Mouse (Mus musculus): ENCODE data around the gene Itgb2. TPM values are rescaled to one million over a fixed set of nuclear protein-coding genes. Genes with fewer than 3 reads are reported as not detected.

Gene Itgb2
- polyA plus RNA-seq, 1 experiment from 2014 or later, result 2.4 TPM

GRCm38 (mm10) chr10:77582285-77582618 is 52.2 kb downstream of the Itgb2 start:
- Histone ChIP-seq H3K4me3 (ENCODE audit: low read depth, low read length) (peak overlapping the region; percentile 77), H3K27ac (ENCODE audit: low read depth, low read length) (peak overlapping the region; percentile 88), H3K4me1 (ENCODE audit: control insufficient read depth, insufficient read depth, low read length) (peaks cover 21% of the 10 kb centered on the region), H3K9me3 (replicated peaks; ENCODE audit: control insufficient read depth, low read length) (no peaks in the 10 kb centered on the region), H3K27me3 (ENCODE audit: control insufficient read depth, insufficient read depth, low read length) (no peaks in the 10 kb centered on the region), H3K4me2 (peak overlapping the region; percentile 94), H3K9ac (ENCODE audit: low read depth, low read length) (peak overlapping the region; percentile 82), H3K36me3 (ENCODE audit: control insufficient read depth, insufficient read depth, low read length) (no peaks in the 10 kb centered on the region)
- WGBS (ENCODE audit: insufficient replicate concordance), result 8% methylated on average over 8 of the region's 8 CpGs
- no peak for ATAC-seq (replicated peaks; ENCODE audit: insufficient number of reproducible peaks, low FRiP score, low TSS enrichment)

GRCm38 (mm10) chr10:77583795-77584422 is 53.9 kb downstream of the Itgb2 start:
- Histone ChIP-seq H3K4me2 (peak overlapping the region; percentile 3), H3K4me1 (ENCODE audit: control insufficient read depth, insufficient read depth, low read length) (peaks cover 26% of the 10 kb centered on the region), H3K27ac (ENCODE audit: low read depth, low read length) (no peak overlapping the region)

GRCm38 (mm10) chr10:77586637-77587036 is 56.6 kb downstream of the Itgb2 start:
- H3K9ac ChIP-seq (ENCODE audit: low read depth, low read length), result no peak overlapping the region
- no peaks in the 10 kb centered on the region for H3K27me3 ChIP-seq (ENCODE audit: control insufficient read depth, insufficient read depth, low read length)
- peaks cover 37% of the 10 kb centered on the region for H3K4me1 ChIP-seq (ENCODE audit: control insufficient read depth, insufficient read depth, low read length)
- no peaks in the 10 kb centered on the region for H3K36me3 ChIP-seq (ENCODE audit: control insufficient read depth, insufficient read depth, low read length)
- H3K4me3 ChIP-seq (ENCODE audit: low read depth, low read length), result no peak overlapping the region
- H3K4me2 ChIP-seq, result no peak overlapping the region
- ATAC-seq (replicated peaks; ENCODE audit: insufficient number of reproducible peaks, low FRiP score, low TSS enrichment), result no peak
- 85% methylated on average over 3 of the region's 3 CpGs for WGBS (ENCODE audit: insufficient replicate concordance)
- no peaks in the 10 kb centered on the region for H3K9me3 ChIP-seq (replicated peaks; ENCODE audit: control insufficient read depth, low read length)
- no peak overlapping the region for H3K27ac ChIP-seq (ENCODE audit: low read depth, low read length)

More at GRCm38 (mm10) chr10:77583795-77584422, 53.9 kb downstream of the Itgb2 start:
- ATAC-seq (replicated peaks; ENCODE audit: insufficient number of reproducible peaks, low FRiP score, low TSS enrichment), result no peak
- Histone ChIP-seq H3K36me3 (ENCODE audit: control insufficient read depth, insufficient read depth, low read length) (no peaks in the 10 kb centered on the region), H3K4me3 (ENCODE audit: low read depth, low read length) (no peak overlapping the region), H3K9ac (ENCODE audit: low read depth, low read length) (no peak overlapping the region), H3K9me3 (replicated peaks; ENCODE audit: control insufficient read depth, low read length) (no peaks in the 10 kb centered on the region), H3K27me3 (ENCODE audit: control insufficient read depth, insufficient read depth, low read length) (no peaks in the 10 kb centered on the region)
- 61% methylated on average over 10 of the region's 10 CpGs for WGBS (ENCODE audit: insufficient replicate concordance)

GRCm38 (mm10) chr10:77587091-77587775 is 57.2 kb downstream of the Itgb2 start:
- no peak for ATAC-seq (replicated peaks; ENCODE audit: insufficient number of reproducible peaks, low FRiP score, low TSS enrichment)
- H3K4me2 ChIP-seq, result no peak overlapping the region
- WGBS (ENCODE audit: insufficient replicate concordance), result 75% methylated on average over 6 of the region's 6 CpGs
- no peaks in the 10 kb centered on the region for H3K27me3 ChIP-seq (ENCODE audit: control insufficient read depth, insufficient read depth, low read length)
- no peaks in the 10 kb centered on the region for H3K36me3 ChIP-seq (ENCODE audit: control insufficient read depth, insufficient read depth, low read length)
- no peak overlapping the region for H3K9ac ChIP-seq (ENCODE audit: low read depth, low read length)
- no peak overlapping the region for H3K4me3 ChIP-seq (ENCODE audit: low read depth, low read length)
- H3K4me1 ChIP-seq (ENCODE audit: control insufficient read depth, insufficient read depth, low read length), result peaks cover 37% of the 10 kb centered on the region
- H3K9me3 ChIP-seq (replicated peaks; ENCODE audit: control insufficient read depth, low read length), result no peaks in the 10 kb centered on the region
- H3K27ac ChIP-seq (ENCODE audit: low read depth, low read length), result no peak overlapping the region

GRCm38 (mm10) chr10:77588036-77588435 is 58.0 kb downstream of the Itgb2 start:
- Histone ChIP-seq H3K4me3 (ENCODE audit: low read depth, low read length) (no peak overlapping the region), H3K9ac (ENCODE audit: low read depth, low read length) (no peak overlapping the region), H3K27ac (ENCODE audit: low read depth, low read length) (no peak overlapping the region), H3K27me3 (ENCODE audit: control insufficient read depth, insufficient read depth, low read length) (no peaks in the 10 kb centered on the region), H3K4me1 (ENCODE audit: control insufficient read depth, insufficient read depth, low read length) (peaks cover 32% of the 10 kb centered on the region), H3K9me3 (replicated peaks; ENCODE audit: control insufficient read depth, low read length) (no peaks in the 10 kb centered on the region), H3K4me2 (no peak overlapping the region), H3K36me3 (ENCODE audit: control insufficient read depth, insufficient read depth, low read length) (0 out of 2 replicates have a peak, but pooled peaks cover 7% of the 10 kb centered on the region)
- WGBS (ENCODE audit: insufficient replicate concordance), result 86% methylated on average over 2 of the region's 2 CpGs
- no peak for ATAC-seq (replicated peaks; ENCODE audit: insufficient number of reproducible peaks, low FRiP score, low TSS enrichment)

- Histone ChIP-seq H3K9ac (ENCODE audit: low read depth, low read length) (peak overlapping the region; percentile 12; the same call in 1 of the 2 replicates), H3K36me3 (ENCODE audit: control insufficient read depth, insufficient read depth, low read length) (peaks cover 15% of the 10 kb centered on the region), H3K4me1 (ENCODE audit: control insufficient read depth, insufficient read depth, low read length) (peaks cover 28% of the 10 kb centered on the region), H3K9me3 (replicated peaks; ENCODE audit: control insufficient read depth, low read length) (no peaks in the 10 kb centered on the region), H3K27me3 (ENCODE audit: control insufficient read depth, insufficient read depth, low read length) (no peaks in the 10 kb centered on the region), H3K4me2 (no peak overlapping the region), H3K27ac (ENCODE audit: low read depth, low read length) (peak overlapping the region; percentile 25; the same call in 1 of the 2 replicates), H3K4me3 (ENCODE audit: low read depth, low read length) (no peak overlapping the region)
- no peak; the same call in 1 of the 2 replicates for ATAC-seq (replicated peaks; ENCODE audit: insufficient number of reproducible peaks, low FRiP score, low TSS enrichment)
- WGBS (ENCODE audit: insufficient replicate concordance), result 63% methylated on average over 7 of the region's 7 CpGs
Measured at GRCm38 (mm10) chr10:77589117-77589516, 59.1 kb downstream of the Itgb2 start.

- Histone ChIP-seq H3K4me3 (ENCODE audit: low read depth, low read length) (no peak overlapping the region), H3K9me3 (replicated peaks; ENCODE audit: control insufficient read depth, low read length) (no peaks in the 10 kb centered on the region), H3K27me3 (ENCODE audit: control insufficient read depth, insufficient read depth, low read length) (no peaks in the 10 kb centered on the region), H3K4me2 (no peak overlapping the region), H3K36me3 (ENCODE audit: control insufficient read depth, insufficient read depth, low read length) (peaks cover 21% of the 10 kb centered on the region), H3K9ac (ENCODE audit: low read depth, low read length) (no peak overlapping the region), H3K27ac (ENCODE audit: low read depth, low read length) (peak overlapping the region; percentile 25; the same call in 1 of the 2 replicates), H3K4me1 (ENCODE audit: control insufficient read depth, insufficient read depth, low read length) (peaks cover 28% of the 10 kb centered on the region)
- 76% methylated on average over 8 of the region's 8 CpGs for WGBS (ENCODE audit: insufficient replicate concordance)
- ATAC-seq (replicated peaks; ENCODE audit: insufficient number of reproducible peaks, low FRiP score, low TSS enrichment), result no peak; the same call in 1 of the 2 replicates
Measured at GRCm38 (mm10) chr10:77589749-77590148, 59.7 kb downstream of the Itgb2 start.

- H3K4me3 ChIP-seq (ENCODE audit: low read depth, low read length), result no peak overlapping the region
- H3K36me3 ChIP-seq (ENCODE audit: control insufficient read depth, insufficient read depth, low read length), result peaks cover 28% of the 10 kb centered on the region
- 42% methylated on average over 6 of the region's 6 CpGs for WGBS (ENCODE audit: insufficient replicate concordance)
- H3K4me1 ChIP-seq (ENCODE audit: control insufficient read depth, insufficient read depth, low read length), result peaks cover 28% of the 10 kb centered on the region
- no peak overlapping the region for H3K27ac ChIP-seq (ENCODE audit: low read depth, low read length)
- no peak overlapping the region for H3K9ac ChIP-seq (ENCODE audit: low read depth, low read length)
- no peaks in the 10 kb centered on the region for H3K27me3 ChIP-seq (ENCODE audit: control insufficient read depth, insufficient read depth, low read length)
- no peak overlapping the region for H3K4me2 ChIP-seq
- ATAC-seq (replicated peaks; ENCODE audit: insufficient number of reproducible peaks, low FRiP score, low TSS enrichment), result no peak; the same call in 1 of the 2 replicates
- no peaks in the 10 kb centered on the region for H3K9me3 ChIP-seq (replicated peaks; ENCODE audit: control insufficient read depth, low read length)
Measured at GRCm38 (mm10) chr10:77590812-77591211, 60.8 kb downstream of the Itgb2 start.

Data from heart, embryonic 11.5 days (tissue).